Mouse (Mus musculus) olfactory bulb, adult 2 months (tissue): ENCODE measurements around the gene Ambn. TPM values are rescaled to one million over a fixed set of nuclear protein-coding genes. Genes with fewer than 3 reads are reported as not detected.

Experiments used
- H3K27ac ChIP-seq: fragments of 200-500 bp; 2 replicates; pipeline ENCODE4 v1.5.1; 2012; ENCODE audit warnings: low read depth, low read length; ENCODE audit not compliant: insufficient read depth
- H3K4me1 ChIP-seq: fragments of 200-500 bp; 2 replicates; pipeline ENCODE4 v1.6.1; 2012; ENCODE audit warnings: low read length; ENCODE audit not compliant: control insufficient read depth, insufficient read depth
- H3K4me3 ChIP-seq: fragments of 200-500 bp; 2 replicates; pipeline ENCODE4 v1.5.1; 2012; ENCODE audit warnings: mild to moderate bottlenecking, low read depth, low read length, moderate library complexity; ENCODE audit not compliant: insufficient read depth
- CTCF ChIP-seq: fragments of 200-500 bp; IDR thresholded peaks from 2 replicates; pipeline ENCODE4 v1.5.1; 2012; ENCODE audit warnings: low read depth, mild to moderate bottlenecking, low read length, moderate library complexity; ENCODE audit not compliant: insufficient read depth
- POLR2A ChIP-seq: fragments of 200-500 bp; IDR thresholded peaks from 2 replicates; pipeline ENCODE4 v1.6.1; 2012; ENCODE audit warnings: mild to moderate bottlenecking, low read depth, low read length, moderate library complexity; ENCODE audit not compliant: insufficient read depth
- WGBS: fragments of 180-500 bp; shearing (Covaris S2); methylation state at CpG from one replicate; pipeline ENCODE4 v1.1.7; 2018; 5-methylcytosine and 5-hydroxymethylcytosine counted together
- polyA plus RNA-seq: library from polyadenylated mRNA; stranded (reverse); fragments of >200 nt; gene quantifications from 2 replicates; pipeline ENCODE4 v1.2.4, GENCODE M21; 2012; ENCODE audit warnings: low replicate concordance; ENCODE audit not compliant: missing spikeins, insufficient read depth, insufficient read length

The Ambn gene
- polyA plus RNA-seq, 1 experiment = not detected

GRCm38 (mm10) chr5:88499781-88500180, 44.0 kb downstream of the Ambn start:
- Histone ChIP-seq H3K4me3 (no peak overlapping the region), H3K4me1 (no peaks in the 10 kb centered on the region), H3K27ac (no peak overlapping the region)
- TF ChIP-seq POLR2A = no peak
- no peak for TF ChIP-seq CTCF
- 82% methylated on average over 3 of the region's 3 CpGs for WGBS

- no peaks in the 10 kb centered on the region for H3K4me1 ChIP-seq
- H3K27ac ChIP-seq = no peak overlapping the region
- TF ChIP-seq CTCF (no peak), POLR2A (no peak)
- no peak overlapping the region for H3K4me3 ChIP-seq
- 36% methylated on average over 1 of the region's 1 CpGs for WGBS
Measured at GRCm38 (mm10) chr5:88508555-88508954, 52.8 kb downstream of the Ambn start.

GRCm38 (mm10) chr5:88508990-88509389, 53.2 kb downstream of the Ambn start:
- TF ChIP-seq POLR2A = no peak
- H3K4me1 ChIP-seq = no peaks in the 10 kb centered on the region
- no peak overlapping the region for H3K27ac ChIP-seq
- 76% methylated on average over 1 of the region's 1 CpGs for WGBS
- no peak overlapping the region for H3K4me3 ChIP-seq

Other genes with a start within 250 kb of the Ambn start
- gene Gm7714, start 187.1 kb upstream of the Ambn start, polyA plus RNA-seq = not detected in 2 replicates
- gene Prol1, start 138.7 kb upstream of the Ambn start, polyA plus RNA-seq = not detected in 2 replicates
- not detected in 2 replicates for gene Amtn, start 79.9 kb upstream of the Ambn start, polyA plus RNA-seq
- gene Enam, start 32.0 kb downstream of the Ambn start, polyA plus RNA-seq = not detected in 2 replicates
- gene Jchain, start 71.9 kb downstream of the Ambn start, polyA plus RNA-seq = not detected in 2 replicates
- not detected in 2 replicates for gene Utp3, start 98.5 kb downstream of the Ambn start, polyA plus RNA-seq
- 110 TPM in 1 of 2 replicates, not detected in the other for gene Rufy3, start 109.0 kb downstream of the Ambn start, polyA plus RNA-seq
- not detected in 2 replicates for gene Grsf1, start 220.2 kb downstream of the Ambn start, polyA plus RNA-seq